ENCODE assay signal across 24 mouse cellular contexts in genomic region chr13:34392376-34392775, GRCm38 (mm10). TPM values are rescaled to one million over a fixed set of nuclear protein-coding genes. Genes with fewer than 3 reads are reported as not detected.
DNase-seq lines count a peak whose midpoint lies in the region; ATAC-seq and TF ChIP-seq lines count a peak whose summit lies in the region.
"Had no signal": no experiment of that assay in that cellular context is flagged by ENCODE, and none has a peak within 500 bp of the region (broad histone marks: within the 10 kb centered on the region; RNA-seq: fewer than 3 reads in every experiment).

No protein-coding gene starts in this region.

- DNase-seq in heart, postnatal 4 days = no peak
- peak; percentile 17 for DNase-seq in liver, adult 2 months (ENCODE audit: extremely low read depth, low read depth, low spot score)
- no peak for DNase-seq in liver, postnatal 0 days
- peak; percentile 15 for DNase-seq in NIH3T3 (ENCODE audit: low read depth)
- no peak for DNase-seq in right cerebral cortex, postnatal 25 days
- DNase-seq: adrenal gland, postnatal 25 days; B cell, adult 2 months; cerebellum, adult 2 months; cerebellum, postnatal 10 days; forebrain, postnatal 0 days; gastrocnemius, postnatal 36 days; heart, adult 2 months; heart, postnatal 10 days had no signal

- TF ChIP-seq EP300 in liver, postnatal 0 days (IDR thresholded peaks at IDR 0.05; ENCODE audit: low read depth) = no peak

- ATAC-seq in heart, embryonic 13.5 days (ENCODE audit: extremely low read depth, insufficient number of reproducible peaks, low FRiP score, low TSS enrichment) = no peak
- no peak for ATAC-seq in liver, postnatal 0 days
- ATAC-seq in intestine, embryonic 16.5 days = no peak
- ATAC-seq: activated CD4-positive, CD25-positive, alpha-beta regulatory T cell, adult 4 months; CD4-positive, CD25-positive, alpha-beta regulatory T cell, adult 4 months; forebrain, embryonic 13.5 days; forebrain, postnatal 0 days; intestine, postnatal 0 days; Patski had no signal

- TF ChIP-seq POLR2A in liver, adult 2 months (IDR thresholded peaks at IDR 0.05; ENCODE audit: extremely low read depth, insufficient read depth, low read length) = no peak

- H3K27me3 ChIP-seq in heart, embryonic 13.5 days (replicated peaks) = no peaks in the 10 kb centered on the region
- H3K27me3 ChIP-seq in liver, adult 2 months (ENCODE audit: control insufficient read depth, insufficient read depth, low read length) = no peaks in the 10 kb centered on the region
- no peaks in the 10 kb centered on the region for H3K27me3 ChIP-seq in liver, postnatal 0 days (ENCODE audit: insufficient read depth, low read length)
- H3K27me3 ChIP-seq in intestine, embryonic 16.5 days (replicated peaks; ENCODE audit: control insufficient read depth, insufficient read depth, low read length) = no peaks in the 10 kb centered on the region
- H3K27me3 ChIP-seq: forebrain, embryonic 13.5 days; hindbrain, embryonic 15.5 days; Patski had no signal

- no peaks in the 10 kb centered on the region for H3K9me3 ChIP-seq in heart, embryonic 13.5 days
- H3K9me3 ChIP-seq in liver, postnatal 0 days (ENCODE audit: low read length) = no peaks in the 10 kb centered on the region
- H3K9me3 ChIP-seq in intestine, embryonic 16.5 days (ENCODE audit: control insufficient read depth, low read length) = no peaks in the 10 kb centered on the region
- H3K9me3 ChIP-seq: embryonic facial prominence, embryonic 10.5 days; forebrain, embryonic 13.5 days; G1E; hindbrain, embryonic 15.5 days had no signal

- H3K79me2 ChIP-seq in liver, adult 2 months (ENCODE audit: control insufficient read depth, insufficient read depth, low read length) = no peaks in the 10 kb centered on the region

- no peak for TF ChIP-seq CTCF in liver, adult 2 months (IDR thresholded peaks at IDR 0.05; ENCODE audit: low read depth, low read length)
- no peak for TF ChIP-seq CTCF in liver, postnatal 0 days (IDR thresholded peaks at IDR 0.05; ENCODE audit: low read depth)

- WGBS in heart, embryonic 13.5 days = 16% methylated on average over 7 of the region's 7 CpGs
- 51% methylated on average over 7 of the region's 7 CpGs for WGBS in liver, adult 2 months
- WGBS in liver, postnatal 0 days (ENCODE audit: insufficient replicate concordance) = 80% methylated on average over 7 of the region's 7 CpGs
- WGBS in intestine, embryonic 16.5 days = 69% methylated on average over 7 of the region's 7 CpGs

- H3K9ac ChIP-seq in heart, embryonic 13.5 days = no peak overlapping the region
- no peak overlapping the region for H3K9ac ChIP-seq in liver, adult 2 months (ENCODE audit: low read depth, low read length)
- no peak overlapping the region for H3K9ac ChIP-seq in liver, postnatal 0 days (replicated peaks)
- H3K9ac ChIP-seq in intestine, embryonic 16.5 days (ENCODE audit: low read depth, low read length) = no peak overlapping the region
- H3K9ac ChIP-seq: forebrain, embryonic 13.5 days; forebrain, postnatal 0 days; hindbrain, embryonic 15.5 days had no signal

- peaks cover 15% of the 10 kb centered on the region for H3K4me1 ChIP-seq in heart, embryonic 13.5 days
- H3K4me1 ChIP-seq in liver, adult 2 months (ENCODE audit: control insufficient read depth, insufficient read depth, low read length) = no peaks in the 10 kb centered on the region
- H3K4me1 ChIP-seq in liver, postnatal 0 days (ENCODE audit: insufficient read depth) = no peaks in the 10 kb centered on the region
- H3K4me1 ChIP-seq in intestine, embryonic 16.5 days (ENCODE audit: control insufficient read depth, insufficient read depth, low read length) = no peaks in the 10 kb centered on the region
- H3K4me1 ChIP-seq: forebrain, embryonic 13.5 days; hindbrain, embryonic 15.5 days had no signal

- no peak overlapping the region for H3K27ac ChIP-seq in heart, embryonic 13.5 days (replicated peaks)
- no peak overlapping the region for H3K27ac ChIP-seq in liver, adult 2 months (replicated peaks; ENCODE audit: insufficient read depth, low read depth, low read length)
- no peak overlapping the region for H3K27ac ChIP-seq in liver, postnatal 0 days (ENCODE audit: low read depth)
- no peak overlapping the region for H3K27ac ChIP-seq in intestine, embryonic 16.5 days (ENCODE audit: low read length)
- H3K27ac ChIP-seq: embryonic facial prominence, embryonic 10.5 days; forebrain, embryonic 13.5 days; heart, adult 2 months; hindbrain, embryonic 15.5 days had no signal

- H3K4me3 ChIP-seq in heart, embryonic 13.5 days = no peak overlapping the region
- H3K4me3 ChIP-seq in liver, adult 2 months (ENCODE audit: insufficient read depth, low read depth, low read length) = no peak overlapping the region
- no peak overlapping the region for H3K4me3 ChIP-seq in liver, postnatal 0 days (ENCODE audit: low read depth, low read length)
- H3K4me3 ChIP-seq in intestine, embryonic 16.5 days (ENCODE audit: low read length) = no peak overlapping the region
- H3K4me3 ChIP-seq: embryonic facial prominence, embryonic 10.5 days; forebrain, embryonic 13.5 days; heart, adult 2 months; hindbrain, embryonic 15.5 days had no signal

- peak overlapping the region; percentile 22; the same call in 1 of the 2 replicates for H3K4me2 ChIP-seq in heart, embryonic 13.5 days
- H3K4me2 ChIP-seq in liver, postnatal 0 days (ENCODE audit: low read depth, low read length) = no peak overlapping the region
- H3K4me2 ChIP-seq in intestine, embryonic 16.5 days (ENCODE audit: low read depth, low read length) = no peak overlapping the region
- H3K4me2 ChIP-seq: forebrain, embryonic 13.5 days; heart, embryonic 11.5 days; hindbrain, embryonic 15.5 days had no signal

- no peaks in the 10 kb centered on the region for H3K36me3 ChIP-seq in heart, embryonic 13.5 days
- H3K36me3 ChIP-seq in liver, adult 2 months (ENCODE audit: control insufficient read depth, insufficient read depth, low read length) = no peaks in the 10 kb centered on the region
- H3K36me3 ChIP-seq in liver, postnatal 0 days (replicated peaks; ENCODE audit: insufficient read depth, low read length) = no peaks in the 10 kb centered on the region
- no peaks in the 10 kb centered on the region for H3K36me3 ChIP-seq in intestine, embryonic 16.5 days (ENCODE audit: control insufficient read depth, insufficient read depth, low read length)
- H3K36me3 ChIP-seq: embryonic facial prominence, embryonic 10.5 days; G1E; hindbrain, embryonic 15.5 days had no signal

RNA-seq across cellular contexts. Expression of gene Slc22a23, which starts 47.4 kb away (rescaled TPM):
- polyA plus RNA-seq in heart, embryonic 13.5 days (2015; fragmentation: Nextera tagmentation; extraction: Ambion mirVana) = 4.5 and 5.5 TPM in 2 replicates
- total RNA-seq in heart, postnatal 4 days (2021) = 10 to 100 TPM in 1 of 2 experiments, 1 to 10 TPM in 1; 8.2 to 10.6 TPM
- total RNA-seq in liver, adult 2 months (2014; rRNA removed) = 31.6 and 43.8 TPM in 2 replicates
- 50.6 and 53.2 TPM in 2 replicates for polyA plus RNA-seq in liver, adult 2 months (2012; rRNA removed)
- polyA plus RNA-seq in liver, postnatal 0 days (2015; fragmentation: Nextera tagmentation; extraction: Ambion mirVana) = 6.6 and 7.0 TPM in 2 replicates
- 2.2 and 2.4 TPM in 2 replicates for polyA plus RNA-seq in intestine, embryonic 16.5 days (2015; fragmentation: Nextera tagmentation; extraction: Ambion mirVana)

Comparison
In these comparisons a context has a peak if more than half of its experiments do, and no peak if none do; other contexts are left out.
1. DNase-seq: peak in liver, adult 2 months (single experiment) and NIH3T3 (single experiment); none in heart, postnatal 4 days (single experiment), liver, postnatal 0 days (single experiment) and right cerebral cortex, postnatal 25 days (single experiment).